Mouse (Mus musculus): ENCODE results near the gene Stn1. TPM values are rescaled to one million over a fixed set of nuclear protein-coding genes. Genes with fewer than 3 reads are reported as not detected.
"Not testable (repeated sequence)": the region's sequence is repeated elsewhere in the genome, so short reads cannot be mapped to it uniquely, and the experiment has no call there.

The Stn1 gene
- 58.2 and 59.5 TPM in 2 replicates for polyA plus RNA-seq (2015; fragmentation: Nextera tagmentation; extraction: Ambion mirVana)

DNA sequence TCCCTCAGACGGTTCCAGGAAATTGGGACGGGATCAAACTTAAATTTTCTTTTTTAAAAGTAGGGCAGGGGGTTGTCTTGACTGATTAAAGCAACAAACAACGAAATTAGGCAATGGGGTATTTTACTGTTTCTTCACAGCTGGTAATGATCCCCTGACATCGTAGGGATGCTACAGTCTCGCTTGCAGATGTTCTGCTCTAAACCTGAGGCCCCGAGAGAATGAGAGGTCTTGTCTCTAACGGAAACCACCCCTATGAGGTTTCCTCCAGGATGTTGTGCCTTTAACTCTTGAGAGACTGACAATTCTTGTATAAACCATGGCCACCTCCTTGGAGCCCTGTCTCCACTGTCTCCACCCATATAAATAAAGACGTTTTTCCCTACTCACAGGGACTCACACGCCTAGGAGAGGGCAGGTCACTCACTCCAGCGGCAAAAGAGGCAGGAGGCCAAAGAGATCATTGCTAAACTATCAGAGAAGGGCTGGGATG is at the start of gene Stn1:
Stn1 (minus strand) TSS at position 208 of the 493 bp plus-strand sequence.
- no peak for ATAC-seq (ENCODE audit: insufficient number of reproducible peaks, insufficient read depth, low FRiP score, low TSS enrichment, low read depth)
- Histone ChIP-seq H3K4me1 (peaks cover 37% of the 10 kb centered on the region), H3K36me3 (peaks cover 15% of the 10 kb centered on the region), H3K27me3 (no peaks in the 10 kb centered on the region), H3K9me3 (no peaks in the 10 kb centered on the region), H3K4me2 (peak within 1 kb of the TSS; percentile 83), H3K9ac (peak within 1 kb of the TSS; percentile 78), H3K4me3 (peak within 1 kb of the TSS; percentile 57), H3K27ac (peak within 1 kb of the TSS; percentile 91)
- WGBS = 4% methylated on average over 10 of the region's 10 CpGs

- Histone ChIP-seq H3K9me3 (no peaks in the 10 kb centered on the region), H3K4me2 (no peak overlapping the region), H3K27me3 (no peaks in the 10 kb centered on the region), H3K27ac (no peak overlapping the region), H3K9ac (no peak overlapping the region), H3K4me1 (peaks cover 26% of the 10 kb centered on the region), H3K36me3 (no peaks in the 10 kb centered on the region), H3K4me3 (no peak overlapping the region)
- WGBS = 91% methylated on average over 1 of the region's 1 CpGs
- no peak for ATAC-seq (ENCODE audit: insufficient number of reproducible peaks, insufficient read depth, low FRiP score, low TSS enrichment, low read depth)
Observed at GRCm38 (mm10) chr19:47587009-47587408, 49.7 kb upstream of the Stn1 start.

GRCm38 (mm10) chr19:47585772-47586171 is 48.5 kb upstream of the Stn1 start:
- Histone ChIP-seq H3K27ac (no peak overlapping the region), H3K9ac (no peak overlapping the region), H3K4me1 (peaks cover 37% of the 10 kb centered on the region), H3K9me3 (no peaks in the 10 kb centered on the region), H3K4me2 (no peak overlapping the region), H3K4me3 (no peak overlapping the region), H3K27me3 (no peaks in the 10 kb centered on the region), H3K36me3 (no peaks in the 10 kb centered on the region)
- no peak for ATAC-seq (ENCODE audit: insufficient number of reproducible peaks, insufficient read depth, low FRiP score, low TSS enrichment, low read depth)
- 58% methylated on average over 1 of the region's 1 CpGs for WGBS

DNA sequence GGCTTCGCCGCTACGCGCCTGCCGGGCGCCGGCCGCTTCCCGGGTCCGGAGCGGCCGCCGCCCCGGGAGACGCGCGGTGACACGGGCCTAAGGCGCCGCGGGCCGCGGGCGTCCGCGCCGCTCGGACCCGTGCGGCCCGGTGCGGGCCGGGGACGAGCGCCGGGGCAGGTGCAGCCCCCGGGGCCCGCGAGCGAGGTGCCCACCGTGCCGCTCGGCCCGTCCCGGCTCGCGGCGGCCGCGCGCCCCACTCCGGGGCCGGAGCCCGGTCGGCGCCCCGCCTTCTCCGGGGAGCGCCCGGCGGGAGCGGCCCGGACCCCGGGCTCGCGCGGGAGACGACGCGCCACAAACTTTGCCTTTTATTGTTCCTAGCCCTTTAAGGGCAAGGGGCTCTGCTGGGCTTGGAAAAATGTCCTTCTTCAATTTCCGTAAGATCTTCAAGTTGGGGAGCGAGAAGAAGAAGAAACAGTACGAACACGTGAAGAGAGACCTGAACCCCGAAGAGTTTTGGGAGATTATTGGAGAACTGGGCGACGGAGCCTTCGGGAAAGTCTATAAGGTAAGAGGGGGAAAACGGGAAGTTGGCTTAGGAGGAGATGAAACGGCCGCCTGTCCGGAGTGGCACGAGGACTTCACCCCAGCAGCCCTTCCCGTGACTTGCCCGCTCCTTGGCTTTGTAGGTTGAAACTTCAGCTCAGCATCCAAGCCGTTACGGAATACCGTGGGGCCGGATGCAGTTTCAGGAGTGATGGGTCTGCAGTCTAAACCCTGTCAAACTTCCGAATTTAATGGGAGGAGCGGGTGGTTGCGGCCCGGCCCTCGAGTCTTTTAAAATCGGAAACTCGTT is 42.7 kb upstream of the Stn1 start:
- Histone ChIP-seq H3K27ac (peak overlapping the region; percentile 92), H3K36me3 (no peaks in the 10 kb centered on the region), H3K27me3 (no peaks in the 10 kb centered on the region), H3K4me3 (peak overlapping the region; percentile 83), H3K4me2 (peak overlapping the region; percentile 83), H3K4me1 (peaks cover 27% of the 10 kb centered on the region), H3K9me3 (no peaks in the 10 kb centered on the region), H3K9ac (peak overlapping the region; percentile 96)
- under 1% methylated on average over 79 of the region's 96 CpGs for WGBS
- ATAC-seq (ENCODE audit: insufficient number of reproducible peaks, insufficient read depth, low FRiP score, low TSS enrichment, low read depth) = peak; percentile 65

GRCm38 (mm10) chr19:47579225-47579787 is 42.0 kb upstream of the Stn1 start, which contains the start of gene Slk:
Slk (plus strand) TSS chr19:47579678.
- peak within 1 kb of the TSS; percentile 83 for H3K4me2 ChIP-seq
- under 1% methylated on average over 44 of the region's 83 CpGs for WGBS
- H3K9ac ChIP-seq = peak within 1 kb of the TSS; percentile 96
- ATAC-seq (ENCODE audit: insufficient number of reproducible peaks, insufficient read depth, low FRiP score, low TSS enrichment, low read depth) = peak; percentile 82
- H3K27me3 ChIP-seq = no peaks in the 10 kb centered on the region
- no peaks in the 10 kb centered on the region for H3K36me3 ChIP-seq
- peaks cover 27% of the 10 kb centered on the region for H3K4me1 ChIP-seq
- H3K4me3 ChIP-seq = peak within 1 kb of the TSS; percentile 83
- peak within 1 kb of the TSS; percentile 92 for H3K27ac ChIP-seq
- no peaks in the 10 kb centered on the region for H3K9me3 ChIP-seq

DNA sequence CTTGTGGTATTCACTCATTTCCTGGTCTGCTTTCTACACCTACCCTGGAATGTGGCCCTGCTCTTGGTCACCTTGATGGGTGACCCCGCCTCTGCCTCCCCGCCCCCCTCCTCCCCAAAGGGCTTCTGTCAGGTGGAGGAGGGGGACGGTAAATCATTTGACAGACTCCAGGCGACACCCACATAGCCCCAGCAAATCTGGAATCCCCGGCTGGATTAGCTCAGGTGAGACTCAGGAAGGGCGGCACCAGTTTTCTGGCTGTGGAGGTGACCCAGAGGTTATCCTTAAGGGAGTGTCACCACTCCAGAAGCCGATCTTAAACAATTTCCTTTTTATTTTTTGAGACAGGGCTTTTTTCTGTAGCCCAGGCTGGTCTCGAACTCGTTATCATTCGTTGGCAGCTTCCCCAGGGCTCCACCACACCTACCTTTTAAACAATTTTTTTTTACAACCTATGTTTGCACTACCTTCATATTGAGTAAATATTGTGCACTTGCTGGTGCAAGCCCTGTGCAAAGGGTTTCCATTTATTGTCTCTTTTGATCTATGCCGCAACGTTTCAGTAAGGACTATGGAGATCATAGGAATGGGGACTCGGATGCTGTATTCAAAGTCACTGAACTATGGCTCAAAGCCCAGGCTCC is 41.4 kb upstream of the Stn1 start:
- H3K4me2 ChIP-seq = peak overlapping the region; percentile 83
- no peaks in the 10 kb centered on the region for H3K36me3 ChIP-seq
- H3K4me1 ChIP-seq = peaks cover 27% of the 10 kb centered on the region
- no peak for ATAC-seq (ENCODE audit: insufficient number of reproducible peaks, insufficient read depth, low FRiP score, low TSS enrichment, low read depth)
- peak overlapping the region; percentile 96 for H3K9ac ChIP-seq
- H3K9me3 ChIP-seq = no peaks in the 10 kb centered on the region
- 12% methylated on average over 13 of the region's 13 CpGs for WGBS
- H3K27me3 ChIP-seq = no peaks in the 10 kb centered on the region
- peak overlapping the region; percentile 92 for H3K27ac ChIP-seq
- peak overlapping the region; percentile 83 for H3K4me3 ChIP-seq

- 76% methylated on average over 3 of the region's 3 CpGs for WGBS
- Histone ChIP-seq H3K36me3 (no peaks in the 10 kb centered on the region), H3K4me3 (no peak overlapping the region), H3K9me3 (no peaks in the 10 kb centered on the region), H3K9ac (no peak overlapping the region), H3K27ac (no peak overlapping the region), H3K27me3 (no peaks in the 10 kb centered on the region), H3K4me2 (no peak overlapping the region), H3K4me1 (peaks cover 4% of the 10 kb centered on the region; the same call in 1 of the 2 replicates)
- ATAC-seq (ENCODE audit: insufficient number of reproducible peaks, insufficient read depth, low FRiP score, low TSS enrichment, low read depth) = no peak
Observed at GRCm38 (mm10) chr19:47573718-47574117, 36.4 kb upstream of the Stn1 start.

DNA sequence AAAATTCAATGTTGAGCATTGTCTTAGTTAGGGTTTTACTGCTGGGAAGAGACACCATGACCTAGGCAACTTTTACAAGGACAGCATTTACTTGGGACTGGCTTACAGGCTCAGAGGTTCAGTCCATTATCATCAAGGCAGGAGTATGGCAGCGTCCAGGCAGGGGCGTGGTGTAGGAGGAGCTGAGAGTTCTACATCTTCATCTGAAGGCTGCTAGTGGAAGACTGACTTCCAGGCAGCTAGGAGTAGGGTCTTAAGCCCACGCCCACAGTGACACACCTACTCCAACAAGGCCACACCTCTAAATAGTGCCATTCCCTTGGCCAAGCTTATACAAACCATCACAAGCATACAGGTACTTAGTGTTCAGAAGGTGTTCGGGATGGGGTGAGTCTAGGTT is 34.7 kb upstream of the Stn1 start:
- H3K4me1 ChIP-seq; H3K9me3 ChIP-seq; H3K4me2 ChIP-seq; H3K4me3 ChIP-seq; H3K36me3 ChIP-seq; H3K27ac ChIP-seq; H3K9ac ChIP-seq; H3K27me3 ChIP-seq; ATAC-seq (ENCODE audit: insufficient number of reproducible peaks, insufficient read depth, low FRiP score, low TSS enrichment, low read depth): not testable (repeated sequence)
- WGBS = 73% methylated on average over 4 of the region's 4 CpGs

GRCm38 (mm10) chr19:47570042-47570441 is 32.7 kb upstream of the Stn1 start:
- ATAC-seq (ENCODE audit: insufficient number of reproducible peaks, insufficient read depth, low FRiP score, low TSS enrichment, low read depth) = no peak
- Histone ChIP-seq H3K9ac (no peak overlapping the region), H3K27me3 (no peaks in the 10 kb centered on the region), H3K9me3 (no peaks in the 10 kb centered on the region), H3K4me3 (no peak overlapping the region), H3K4me1 (peaks cover 3% of the 10 kb centered on the region), H3K4me2 (no peak overlapping the region), H3K36me3 (no peaks in the 10 kb centered on the region), H3K27ac (no peak overlapping the region)
- 85% methylated on average over 5 of the region's 5 CpGs for WGBS

GRCm38 (mm10) chr19:47565994-47566393 is 28.7 kb upstream of the Stn1 start:
- Histone ChIP-seq H3K4me3 (no peak overlapping the region), H3K4me1 (peaks cover 4% of the 10 kb centered on the region), H3K9ac (no peak overlapping the region), H3K4me2 (no peak overlapping the region), H3K27me3 (no peaks in the 10 kb centered on the region), H3K27ac (no peak overlapping the region), H3K9me3 (no peaks in the 10 kb centered on the region), H3K36me3 (no peaks in the 10 kb centered on the region)
- WGBS = 85% methylated on average over 8 of the region's 8 CpGs
- no peak for ATAC-seq (ENCODE audit: insufficient number of reproducible peaks, insufficient read depth, low FRiP score, low TSS enrichment, low read depth)

- WGBS = 45% methylated on average over 17 of the region's 17 CpGs
- ATAC-seq (ENCODE audit: insufficient number of reproducible peaks, insufficient read depth, low FRiP score, low TSS enrichment, low read depth) = no peak
- H3K9ac ChIP-seq = no peak overlapping the region
Observed at GRCm38 (mm10) chr19:47565031-47565654, 27.8 kb upstream of the Stn1 start.

More at GRCm38 (mm10) chr19:47565031-47565654, 27.8 kb upstream of the Stn1 start:
- Histone ChIP-seq H3K27me3 (no peaks in the 10 kb centered on the region), H3K27ac (no peak overlapping the region), H3K36me3 (no peaks in the 10 kb centered on the region), H3K4me3 (no peak overlapping the region), H3K4me2 (no peak overlapping the region), H3K9me3 (no peaks in the 10 kb centered on the region), H3K4me1 (peaks cover 4% of the 10 kb centered on the region)

Measured in embryonic facial prominence, embryonic 13.5 days (tissue).